In genomic region chr2:177898171-177898570, GRCm38 (mm10) we compare ENCODE assay signal across 10 mouse cellular contexts. TPM values are rescaled to one million over a fixed set of nuclear protein-coding genes. Genes with fewer than 3 reads are reported as not detected.
"Had no signal": no experiment of that assay in that cellular context is flagged by ENCODE, and none has a peak within 500 bp of the region (broad histone marks: within the 10 kb centered on the region; RNA-seq: fewer than 3 reads in every experiment).

No protein-coding gene starts in this region.

RNA-seq across cellular contexts. Expression of gene Zfp972, which starts 27.2 kb away (rescaled TPM):
- total RNA-seq: hindbrain, postnatal 0 days; layer of hippocampus, postnatal 10 days had no signal
- polyA plus RNA-seq: heart, embryonic 11.5 days; heart, embryonic 14.5 days; heart, embryonic 15.5 days; heart, embryonic 16.5 days; hindbrain, embryonic 10.5 days; hindbrain, embryonic 11.5 days; hindbrain, embryonic 14.5 days; intestine, embryonic 14.5 days had no signal
